Mouse (Mus musculus) G1E (cell line): ENCODE results near the gene Msx2. TPM values are rescaled to one million over a fixed set of nuclear protein-coding genes. Genes with fewer than 3 reads are reported as not detected.

ENCODE experiments used
- ATAC-seq: 2 replicates; pipeline ENCODE4 v1.8.0; 2016; ENCODE audit warnings: mild to moderate bottlenecking; ENCODE audit not compliant: insufficient number of reproducible peaks, poor library complexity, low FRiP score, severe bottlenecking; ENCODE audit errors: extremely low read depth
- DNase-seq: peaks from one replicate; pipeline ENCODE4 v3.0.0; 2012; ENCODE audit warnings: low spot score
- H3K27me3 ChIP-seq: 2 replicates; pipeline ENCODE4 v1.6.1; 2012; ENCODE audit warnings: mild to moderate bottlenecking, low read length, inconsistent platforms; ENCODE audit not compliant: insufficient read depth
- H3K36me3 ChIP-seq: replicated peaks from 2 replicates; pipeline ENCODE3; 2012; ENCODE audit warnings: mild to moderate bottlenecking, inconsistent platforms
- H3K4me1 ChIP-seq: 2 replicates; pipeline ENCODE4 v1.6.1; 2012; ENCODE audit warnings: low read depth, low read length, inconsistent platforms, mixed read lengths; ENCODE audit not compliant: insufficient read depth
- H3K4me3 ChIP-seq: 2 replicates; pipeline ENCODE4 v1.5.1; 2012; ENCODE audit warnings: low read depth, mild to moderate bottlenecking, inconsistent platforms, low read length, moderate library complexity, mixed read lengths
- H3K9me3 ChIP-seq: replicated peaks from 2 replicates; pipeline ENCODE4 v1.6.1; 2012; ENCODE audit warnings: inconsistent platforms
- CTCF ChIP-seq: IDR thresholded peaks from 2 replicates; pipeline ENCODE4 v1.5.1; 2012; ENCODE audit warnings: low read depth, low read length, inconsistent platforms, mixed read lengths
- GATA1 ChIP-seq: IDR thresholded peaks from 2 replicates; pipeline ENCODE4 v1.6.1; 2012; ENCODE audit warnings: borderline replicate concordance, low read length, inconsistent platforms, mixed read lengths
- GATA2 ChIP-seq: IDR thresholded peaks from 2 replicates; pipeline ENCODE4 v1.6.1; 2012; ENCODE audit warnings: low read depth, low read length, inconsistent platforms, borderline replicate concordance
- POLR2AphosphoS5 ChIP-seq: IDR thresholded peaks from 2 replicates; pipeline ENCODE4 v1.6.1; 2012; ENCODE audit warnings: low read depth, low read length, inconsistent platforms; ENCODE audit not compliant: insufficient replicate concordance
- TAL1 ChIP-seq: conservative IDR thresholded peaks from 2 replicates; pipeline ENCODE4 v1.6.1; 2012; ENCODE audit warnings: low read depth, low read length, inconsistent platforms, mixed read lengths
- polyA plus RNA-seq: library from polyadenylated mRNA; stranded (reverse); fragments of >175 nt; gene quantifications from 2 replicates; pipeline ENCODE4 v1.2.3, GENCODE M21; 2012
- total RNA-seq, 2 experiments: library from RNA; stranded (forward) in 1 of 2; stranded (reverse) in 1 of 2; fragments of 200-1000 nt in 1 of 2; fragments of >200 nt in 1 of 2; fragmentation: Nextera tagmentation in 1 of 2; gene quantifications; 2 replicates each; pipeline ENCODE4 v1.2.3; 2014 to 2017

Msx2 gene
- total and polyA plus RNA-seq, 3 experiments = 0.27 TPM; not detected in 2

- H3K4me3 ChIP-seq = no peak overlapping the region
- TF ChIP-seq GATA1 = no peak
- DNase-seq = no peak
- H3K9me3 ChIP-seq = peaks cover 47% of the 10 kb centered on the region
- H3K4me1 ChIP-seq = no peaks in the 10 kb centered on the region
- no peaks in the 10 kb centered on the region for H3K27me3 ChIP-seq
- ATAC-seq = no peak
- H3K36me3 ChIP-seq = no peaks in the 10 kb centered on the region
These were observed 3.1 kb downstream of the Msx2 start for GRCm38 (mm10) chr13:53469756-53470155.

GRCm38 (mm10) chr13:53468171-53468570 is 4.7 kb downstream of the Msx2 start:
- ATAC-seq (no peak), DNase-seq (no peak)
- Histone ChIP-seq H3K9me3 (peaks cover 50% of the 10 kb centered on the region), H3K4me3 (no peak overlapping the region), H3K4me1 (no peaks in the 10 kb centered on the region), H3K36me3 (no peaks in the 10 kb centered on the region), H3K27me3 (no peaks in the 10 kb centered on the region)
- TF ChIP-seq CTCF = no peak

- Histone ChIP-seq H3K9me3 (peaks cover 50% of the 10 kb centered on the region), H3K27me3 (no peaks in the 10 kb centered on the region), H3K4me3 (no peak overlapping the region), H3K36me3 (no peaks in the 10 kb centered on the region), H3K4me1 (no peaks in the 10 kb centered on the region)
- TF ChIP-seq GATA2 (no peak), CTCF (no peak), POLR2AphosphoS5 (no peak), TAL1 (no peak), GATA1 (no peak)
- DNase-seq (no peak), ATAC-seq (no peak)
These were observed 6.5 kb downstream of the Msx2 start for GRCm38 (mm10) chr13:53466189-53466866.

- ATAC-seq (no peak), DNase-seq (no peak)
- Histone ChIP-seq H3K4me1 (no peaks in the 10 kb centered on the region), H3K4me3 (no peak overlapping the region), H3K36me3 (no peaks in the 10 kb centered on the region), H3K27me3 (no peaks in the 10 kb centered on the region), H3K9me3 (peaks cover 53% of the 10 kb centered on the region)
- no peak for TF ChIP-seq CTCF
- no peak for TF ChIP-seq TAL1
- no peak for TF ChIP-seq POLR2AphosphoS5
- TF ChIP-seq GATA1 = no peak
- TF ChIP-seq GATA2 = no peak
These were observed 7.6 kb downstream of the Msx2 start for GRCm38 (mm10) chr13:53465191-53465820.

GRCm38 (mm10) chr13:53464441-53465001 is 8.4 kb downstream of the Msx2 start:
- Histone ChIP-seq H3K4me3 (no peak overlapping the region), H3K9me3 (peaks cover 54% of the 10 kb centered on the region), H3K27me3 (no peaks in the 10 kb centered on the region), H3K4me1 (no peaks in the 10 kb centered on the region), H3K36me3 (no peaks in the 10 kb centered on the region)
- ATAC-seq (no peak), DNase-seq (no peak)
- no peak for TF ChIP-seq TAL1
- TF ChIP-seq POLR2AphosphoS5 = no peak
- TF ChIP-seq GATA1 = no peak
- no peak for TF ChIP-seq GATA2
- no peak for TF ChIP-seq CTCF

- Histone ChIP-seq H3K27me3 (no peaks in the 10 kb centered on the region), H3K4me3 (no peak overlapping the region), H3K9me3 (peaks cover 51% of the 10 kb centered on the region), H3K4me1 (no peaks in the 10 kb centered on the region), H3K36me3 (no peaks in the 10 kb centered on the region)
- TF ChIP-seq GATA1 (no peak), CTCF (no peak), POLR2AphosphoS5 (no peak), GATA2 (no peak), TAL1 (no peak)
- DNase-seq (no peak), ATAC-seq (no peak)
These were observed 8.9 kb downstream of the Msx2 start for GRCm38 (mm10) chr13:53463946-53464345.
